In genomic region chr2:68053243-68053642, GRCm38 (mm10) we compare ENCODE assay signal across 19 mouse cellular contexts.
"Had no signal": no experiment of that assay in that cellular context is flagged by ENCODE, and none has a peak within 500 bp of the region (broad histone marks: within the 10 kb centered on the region; RNA-seq: fewer than 3 reads in every experiment).

No protein-coding gene starts in this region.

- H3K9ac ChIP-seq: liver, embryonic 12.5 days; liver, embryonic 14.5 days; neural tube, embryonic 13.5 days; neural tube, embryonic 15.5 days had no signal

- H3K4me2 ChIP-seq: liver, embryonic 12.5 days; neural tube, embryonic 13.5 days; neural tube, embryonic 15.5 days had no signal

- H3K27me3 ChIP-seq: liver, embryonic 12.5 days; neural tube, embryonic 13.5 days; neural tube, embryonic 15.5 days had no signal

- ATAC-seq: liver, embryonic 12.5 days; lung, postnatal 0 days; midbrain, embryonic 16.5 days had no signal

- H3K9me3 ChIP-seq: liver, embryonic 12.5 days; midbrain, embryonic 10.5 days; neural tube, embryonic 13.5 days; neural tube, embryonic 15.5 days had no signal

- H3K27ac ChIP-seq: liver, embryonic 12.5 days; liver, embryonic 14.5 days; midbrain, embryonic 10.5 days; neural tube, embryonic 13.5 days; neural tube, embryonic 15.5 days had no signal

- DNase-seq: lung, postnatal 14 days; lung, postnatal 4 days; midbrain, embryonic 14.5 days; retina, postnatal 1 day; right cerebral cortex, adult 18-20 months; right cerebral cortex, postnatal 25 days; right cerebral cortex, postnatal 4 days; spleen, adult 18-20 months; thymus, adult 18-20 months; thymus, postnatal 14 days; thymus, postnatal 36 days had no signal

- H3K36me3 ChIP-seq: liver, embryonic 12.5 days; midbrain, embryonic 10.5 days; neural tube, embryonic 13.5 days; neural tube, embryonic 15.5 days had no signal

- H3K4me1 ChIP-seq: liver, embryonic 12.5 days; neural tube, embryonic 15.5 days had no signal

- H3K4me3 ChIP-seq: liver, embryonic 12.5 days; midbrain, embryonic 10.5 days; myocyte; neural tube, embryonic 13.5 days; neural tube, embryonic 15.5 days had no signal
